Mouse (Mus musculus) MEL (cell line): ENCODE results near the gene Hdgfl1.

Source experiments
- CTCF ChIP-seq, 3 experiments: IDR thresholded peaks in 2 of 3; conservative IDR thresholded peaks in 1 of 3; 2 replicates each; pipeline ENCODE4 v1.5.1; 2011 to 2012; ENCODE audit warnings: low read length in 3 of 3, low read depth in 2 of 3, mild to moderate bottlenecking in 2 of 3, improper control_type of control experiment in 1 of 3, inconsistent platforms in 1 of 3, mixed read lengths in 1 of 3, moderate library complexity in 1 of 3; ENCODE audit not compliant: control insufficient read depth in 1 of 3, insufficient read depth in 1 of 3, poor library complexity in 1 of 3, severe bottlenecking in 1 of 3
- ELF1 ChIP-seq: IDR thresholded peaks from 2 replicates; pipeline ENCODE4 v1.6.1; 2014; ENCODE audit warnings: low read depth, mild to moderate bottlenecking, inconsistent platforms, low read length, improper control_type of control experiment, moderate library complexity
- EP300 ChIP-seq, 2 experiments: IDR thresholded peaks; 2 replicates each; pipeline ENCODE4 v1.6.1; 2011; ENCODE audit warnings: improper control_type of control experiment in 2 of 2, low read length in 2 of 2, low read depth in 1 of 2, mild to moderate bottlenecking in 1 of 2
- GABPA ChIP-seq: IDR thresholded peaks from 2 replicates; pipeline ENCODE4 v1.6.1; 2012; ENCODE audit warnings: low read depth, mild to moderate bottlenecking, inconsistent platforms, low read length, improper control_type of control experiment, moderate library complexity
- KAT2A ChIP-seq: conservative IDR thresholded peaks from 2 replicates; pipeline ENCODE4 v1.6.1; 2012; ENCODE audit warnings: low read depth, low read length, improper control_type of control experiment, inconsistent platforms
- MAX ChIP-seq: IDR thresholded peaks from 2 replicates; pipeline ENCODE4 v1.6.1; 2011; ENCODE audit warnings: low read length, improper control_type of control experiment
- TAL1 ChIP-seq: IDR thresholded peaks from 2 replicates; pipeline ENCODE4 v1.6.1; 2012; ENCODE audit warnings: mild to moderate bottlenecking, inconsistent platforms, low read length, moderate library complexity, mixed read lengths
- USF1 ChIP-seq: IDR thresholded peaks from 2 replicates; pipeline ENCODE4 v1.6.1; 2014; ENCODE audit warnings: low read depth, mild to moderate bottlenecking, inconsistent platforms, low read length, improper control_type of control experiment, moderate library complexity
- ZMIZ1 ChIP-seq: IDR thresholded peaks from 2 replicates; pipeline ENCODE4 v1.6.1; 2012; ENCODE audit warnings: low read depth, mild to moderate bottlenecking, inconsistent platforms, low read length, improper control_type of control experiment, moderate library complexity

DNA sequence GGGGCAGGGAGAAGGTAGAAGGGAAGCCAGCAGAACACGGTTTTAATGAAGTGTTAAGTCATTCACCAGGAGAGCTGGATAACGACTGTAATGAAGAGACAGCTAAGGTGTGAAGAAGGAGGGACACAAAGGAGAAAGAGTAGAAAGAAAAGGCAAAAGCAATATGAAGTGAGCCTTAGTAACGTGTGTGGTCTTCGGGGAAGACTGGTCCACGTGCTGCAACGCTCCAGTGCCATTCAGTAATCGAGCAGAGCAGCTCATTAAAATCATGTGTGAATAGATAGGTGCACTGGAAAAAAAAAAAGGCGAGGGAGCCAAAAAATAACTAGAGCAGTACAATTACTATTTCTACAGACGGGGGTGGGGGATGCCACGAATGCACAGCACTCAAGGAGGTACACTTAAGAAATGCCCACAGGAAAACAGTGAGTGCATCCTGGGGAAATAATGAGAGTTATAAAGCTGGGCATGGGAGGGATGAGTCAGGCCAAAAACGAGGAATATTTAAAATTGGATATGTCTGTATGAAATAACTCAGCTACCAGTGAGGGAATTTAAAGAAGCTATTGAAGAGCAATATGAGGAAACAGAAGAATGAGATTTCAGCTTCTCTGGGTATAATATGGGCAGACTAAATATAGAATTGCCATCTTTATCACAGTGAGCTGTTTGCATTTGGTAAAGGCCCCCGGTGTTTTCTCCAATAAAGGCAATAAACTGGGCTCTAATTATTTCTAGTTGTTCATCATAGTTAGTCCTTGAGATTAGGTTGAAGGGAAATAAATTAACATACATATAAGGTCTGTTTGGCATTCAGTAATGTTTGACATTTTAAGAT, 7.8 kb downstream of the Hdgfl1 start:
- TF ChIP-seq KAT2A: no peak
- TF ChIP-seq TAL1: no peak
- TF ChIP-seq GABPA: no peak
- no peak for TF ChIP-seq CTCF (IDR thresholded peaks at IDR 0.05 in 2 of 3, conservative IDR thresholded peaks at IDR 0.05 in 1 of 3; ENCODE audit: control insufficient read depth in 1 of 3, insufficient read depth in 1 of 3, low read depth in 2 of 3, low read length in 3 of 3, poor library complexity in 1 of 3, severe bottlenecking in 1 of 3)
- TF ChIP-seq MAX: no peak
- no peak for TF ChIP-seq EP300 (IDR thresholded peaks at IDR 0.05; ENCODE audit: low read depth in 1 of 2, low read length in 2 of 2)
- TF ChIP-seq USF1: no peak
- no peak for TF ChIP-seq ZMIZ1
- TF ChIP-seq ELF1: no peak
